Mouse (Mus musculus) left cerebral cortex, adult 18-20 months (tissue): Measurements from ENCODE around the gene Tbkbp1. TPM values are rescaled to one million over a fixed set of nuclear protein-coding genes. Genes with fewer than 3 reads are reported as not detected.
A peak's percentile ranks its signal among the peaks of the same experiment; 100 is the strongest.
"Not testable (repeated sequence)": the region's sequence is repeated elsewhere in the genome, so short reads cannot be mapped to it uniquely, and the experiment has no call there.

Source experiments
- DNase-seq, 2 experiments: peaks; one replicate each; pipeline ENCODE4 v3.0.0; 2021 to 2022; ENCODE audit warnings: low spot score in 2 of 2, mixed read lengths in 1 of 2
- long read RNA-seq, 2 experiments: library from polyadenylated mRNA; stranded (forward); transcript quantifications; one replicate each; pipeline ENCODE4 v2.0.0; 2021
- total RNA-seq, 2 experiments: library from RNA; stranded (reverse); gene quantifications; 2 replicates each; pipeline ENCODE4 v1.2.3; 2021

Gene Tbkbp1
- total RNA-seq, result 10 to 100 TPM; 54.8 to 58.4 TPM
- long read RNA-seq, experiment 1, partial matches to known transcripts, result 12 of 31 reads
- long read RNA-seq, experiment 1, other reads (novel, unspliced or antisense), result 19 of 31 reads
- long read RNA-seq, experiment 2, partial matches to known transcripts, result 9 of 26 reads
- long read RNA-seq, experiment 2, other reads (novel, unspliced or antisense), result 17 of 26 reads

DNA sequence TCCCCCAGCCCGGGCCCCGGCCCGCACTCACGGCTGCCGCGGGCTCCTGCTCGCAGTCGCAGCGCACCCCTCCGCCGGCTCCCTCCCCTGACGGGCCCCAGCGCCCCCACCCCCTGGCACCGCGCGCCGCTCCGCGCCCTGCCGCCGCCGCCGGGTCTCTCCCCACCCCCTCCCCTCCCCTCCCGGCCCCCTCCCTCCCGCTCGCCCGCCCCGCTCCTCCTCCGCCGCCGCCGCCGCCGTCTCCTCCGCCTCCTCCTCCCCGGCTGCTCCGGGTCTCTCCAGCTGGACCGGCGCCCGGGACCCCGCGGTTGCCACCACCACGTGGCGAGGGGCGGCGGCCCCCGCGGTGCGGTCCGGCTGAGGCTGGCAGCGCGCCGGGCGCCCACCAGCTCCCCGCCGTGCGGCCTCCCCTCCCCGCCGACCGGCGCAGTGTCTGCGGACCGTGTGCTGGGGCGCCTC, at the start of gene Tbkbp1:
Gene Tbkbp1, minus strand, starts transcription at position 153 of the 459 bp plus-strand sequence.
- DNase-seq, result peak; percentile 38 to 48

GRCm38 (mm10) chr11:97199519-97199918, 48.2 kb upstream of the Tbkbp1 start:
- no peak for DNase-seq

GRCm38 (mm10) chr11:97198601-97199000, 47.3 kb upstream of the Tbkbp1 start:
- DNase-seq, result peak in 1 of 2 experiments; percentile 37

DNA sequence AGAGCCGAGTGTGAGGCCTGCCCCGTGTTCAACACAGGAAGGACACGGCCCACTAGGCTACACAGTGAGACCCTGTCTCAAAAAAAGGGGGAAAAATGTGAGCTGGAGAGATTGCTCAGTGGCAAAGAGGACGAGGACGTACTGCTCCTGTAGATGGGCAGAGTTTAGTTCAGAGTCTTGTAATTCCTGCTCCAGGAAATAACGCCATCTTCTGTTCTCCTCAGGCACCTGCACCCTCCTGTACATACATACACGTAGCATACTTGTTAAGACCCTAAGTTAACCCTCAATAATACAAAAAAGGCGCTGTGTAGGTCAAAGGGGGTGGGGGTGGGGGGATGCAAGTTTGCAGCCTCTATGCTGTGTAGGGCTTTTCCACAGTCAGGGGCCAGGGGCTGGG, 45.7 kb upstream of the Tbkbp1 start:
- DNase-seq, result no peak

DNA sequence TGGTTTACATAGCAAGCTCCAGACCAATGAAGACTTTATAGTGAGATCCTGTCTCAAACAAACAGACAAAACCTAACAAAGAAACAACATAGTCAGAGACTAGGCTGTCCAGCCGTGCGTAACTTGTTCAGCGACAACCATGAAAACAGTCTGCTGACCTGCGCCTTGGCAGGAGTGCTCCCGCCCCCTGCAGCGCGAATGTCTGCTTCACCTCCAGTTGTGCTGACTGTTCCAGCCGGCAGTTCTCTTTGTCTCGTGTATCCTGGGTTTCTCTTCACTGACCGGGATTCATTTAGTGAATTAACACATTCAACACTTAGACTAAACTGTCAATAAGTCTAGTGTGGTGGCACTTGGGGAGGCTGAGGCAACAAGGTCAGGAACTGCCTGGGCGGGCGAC, 45.2 kb upstream of the Tbkbp1 start:
- DNase-seq, result no peak

DNA sequence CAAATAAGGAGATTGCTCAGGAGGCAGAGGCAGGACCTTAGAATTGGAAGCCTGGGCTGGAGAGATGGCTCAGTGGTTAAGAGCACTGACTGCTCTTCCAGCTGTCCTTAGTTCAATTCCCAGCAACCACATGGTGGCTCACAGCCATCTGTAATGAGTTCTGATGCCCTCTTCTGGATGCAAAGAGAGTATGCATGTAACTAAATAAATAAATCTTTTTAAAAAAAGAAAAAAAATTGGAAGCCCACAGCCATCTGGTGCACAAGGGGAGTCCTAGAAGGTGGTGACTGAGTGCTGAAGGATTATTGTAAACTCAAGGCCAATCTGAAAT, 41.3 kb upstream of the Tbkbp1 start:
- DNase-seq, result no peak

GRCm38 (mm10) chr11:97191915-97192620, 40.8 kb upstream of the Tbkbp1 start:
- no peak for DNase-seq

DNA sequence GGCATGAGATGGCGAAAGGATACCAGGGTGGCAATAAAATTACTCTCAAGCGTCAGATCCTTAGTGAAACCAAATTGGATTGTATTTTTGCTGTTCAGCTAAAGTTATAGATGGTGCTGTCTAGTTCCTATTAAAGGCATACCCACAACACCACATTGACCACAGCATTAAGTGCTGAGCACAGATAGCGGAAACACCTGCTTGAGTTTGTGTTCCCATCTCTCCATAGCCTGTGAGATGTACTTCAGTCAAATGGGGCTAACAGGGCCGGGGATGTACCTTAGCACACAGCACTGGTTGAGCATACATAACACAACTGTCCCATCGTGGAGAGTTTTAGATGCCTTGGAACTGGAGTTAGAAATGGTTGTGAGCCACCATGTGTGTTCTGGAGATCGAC, 39.7 kb upstream of the Tbkbp1 start:
- no peak for DNase-seq

DNA sequence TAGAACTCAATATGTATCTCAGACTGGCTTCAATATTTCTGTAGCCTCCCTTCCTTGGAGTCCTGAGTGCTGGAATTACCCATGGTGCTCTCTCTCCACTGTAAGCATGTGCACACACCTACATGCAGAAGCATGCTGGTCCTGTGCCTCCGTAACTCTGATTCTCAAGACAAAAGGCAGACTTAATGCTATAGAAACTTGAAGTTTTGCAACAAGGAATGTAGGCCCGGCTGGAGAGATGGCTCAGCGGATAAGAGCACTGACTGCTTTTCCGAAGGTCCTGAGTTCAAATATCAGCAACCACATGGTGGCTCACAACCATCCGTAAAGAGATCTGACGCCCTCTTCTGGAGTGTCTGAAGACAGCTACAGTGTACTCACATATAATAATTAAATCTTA, 38.4 kb upstream of the Tbkbp1 start:
- DNase-seq, result not testable (repeated sequence)

GRCm38 (mm10) chr11:97189231-97189630, 37.9 kb upstream of the Tbkbp1 start:
- DNase-seq, result no peak

- DNase-seq, result no peak
Measured at GRCm38 (mm10) chr11:97188643-97188955, 37.3 kb upstream of the Tbkbp1 start.

- DNase-seq, result peak; percentile 96 to 98
Measured at GRCm38 (mm10) chr11:97187764-97188642, 36.7 kb upstream of the Tbkbp1 start, which contains the start of gene Kpnb1. Kpnb1 (minus strand) TSS chr11:97187881.

DNA sequence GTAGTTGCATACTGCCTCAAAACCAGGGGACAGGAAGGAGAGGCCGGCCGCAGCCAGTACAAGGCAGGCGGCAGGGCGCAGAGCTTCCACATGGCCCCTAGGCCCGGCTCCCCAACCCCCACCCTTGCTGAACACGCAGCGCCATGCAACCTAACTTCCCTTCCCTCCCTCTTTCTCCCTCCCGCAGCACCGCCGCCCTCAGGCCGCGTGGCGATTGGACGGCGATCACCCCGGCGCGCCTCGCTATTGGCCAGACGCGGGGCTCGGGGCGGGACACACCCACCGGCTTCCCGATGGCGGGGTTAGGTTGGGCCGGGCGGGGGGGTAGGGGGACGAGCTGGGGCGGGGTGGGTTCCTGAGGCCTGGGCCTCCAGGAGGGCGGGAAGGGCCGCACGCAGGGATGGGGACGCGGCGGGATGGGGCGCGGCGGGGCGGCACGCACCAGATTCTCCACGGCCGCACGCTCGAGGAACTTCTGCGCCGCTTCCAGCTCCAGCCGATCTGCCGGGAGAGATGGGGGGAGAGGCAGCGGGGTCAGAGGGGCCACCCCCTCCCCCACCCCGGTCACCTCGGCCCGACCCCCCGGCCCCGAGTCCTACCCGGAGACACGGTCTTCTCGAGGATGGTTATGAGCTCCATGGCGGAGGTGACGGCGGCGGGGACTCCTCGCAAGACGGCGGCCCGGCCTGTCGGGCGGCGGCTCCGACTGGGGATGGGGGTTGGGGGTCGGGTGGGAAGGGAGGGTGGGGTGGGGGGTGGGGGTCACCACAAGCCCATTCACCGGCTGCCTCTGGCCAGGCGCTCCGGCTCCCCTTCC, 35.9 kb upstream of the Tbkbp1 start:
- DNase-seq, result peak; percentile 96 to 98

DNA sequence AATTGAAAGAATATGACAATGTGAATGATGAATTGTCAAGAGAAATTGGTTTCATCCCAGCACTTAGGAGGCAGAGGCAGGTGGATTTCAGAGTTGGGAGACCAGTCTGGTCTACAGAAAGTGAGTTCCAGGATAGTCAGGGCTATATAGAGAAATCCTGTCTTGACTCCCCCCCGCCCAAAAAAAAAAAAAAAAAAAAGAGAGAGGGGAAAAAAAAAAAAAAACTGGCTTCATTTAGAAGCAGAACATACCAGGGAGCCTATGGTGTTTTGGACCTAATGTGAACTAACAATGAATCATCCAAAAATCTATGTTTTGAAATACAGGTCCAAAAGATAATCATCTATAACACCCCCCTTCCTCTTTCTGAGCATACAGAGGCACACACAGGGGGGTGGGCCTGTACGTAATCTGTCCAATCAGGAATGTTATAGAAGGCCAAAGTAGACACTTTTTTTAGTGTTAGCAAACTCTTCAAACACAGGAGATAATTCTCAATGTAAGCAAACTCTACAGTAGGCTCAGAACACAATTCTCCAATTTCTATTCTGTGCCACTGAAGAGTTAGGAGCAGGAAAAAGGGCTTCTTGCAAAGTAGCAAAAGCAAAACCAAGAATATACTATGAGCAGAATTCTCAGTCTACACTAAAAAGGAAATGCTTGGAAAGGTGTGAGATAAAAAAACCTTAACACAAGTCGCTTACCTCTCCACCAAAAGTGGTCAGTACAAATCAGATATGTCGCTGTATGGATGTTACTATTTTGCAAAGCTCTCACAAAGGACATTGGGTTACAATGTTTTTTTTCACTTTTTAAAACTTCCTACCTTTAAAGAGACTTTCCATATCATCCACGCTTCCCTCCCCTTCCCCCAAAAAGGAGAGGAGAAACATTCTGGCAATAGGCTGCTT, 34.7 kb upstream of the Tbkbp1 start:
- no peak for DNase-seq

DNA sequence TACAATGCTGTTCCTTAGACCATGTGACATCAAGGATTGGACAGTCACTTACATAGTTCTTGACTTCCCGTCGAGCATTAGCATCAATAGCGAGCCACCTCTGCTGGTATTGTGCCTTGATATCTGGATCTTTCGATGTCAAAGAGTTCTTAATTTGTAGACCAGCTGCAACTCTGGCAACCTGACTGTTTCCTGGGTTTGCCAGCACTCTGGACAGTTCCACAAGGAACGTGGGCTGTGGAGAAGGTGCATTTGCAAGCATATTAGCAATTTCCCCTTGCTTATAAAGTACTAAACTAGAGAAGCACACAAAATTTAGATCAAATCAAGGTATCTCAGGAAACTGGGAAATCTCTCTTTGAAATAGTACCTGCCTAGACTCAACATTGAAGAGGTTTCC, 33.6 kb upstream of the Tbkbp1 start:
- no peak for DNase-seq

DNA sequence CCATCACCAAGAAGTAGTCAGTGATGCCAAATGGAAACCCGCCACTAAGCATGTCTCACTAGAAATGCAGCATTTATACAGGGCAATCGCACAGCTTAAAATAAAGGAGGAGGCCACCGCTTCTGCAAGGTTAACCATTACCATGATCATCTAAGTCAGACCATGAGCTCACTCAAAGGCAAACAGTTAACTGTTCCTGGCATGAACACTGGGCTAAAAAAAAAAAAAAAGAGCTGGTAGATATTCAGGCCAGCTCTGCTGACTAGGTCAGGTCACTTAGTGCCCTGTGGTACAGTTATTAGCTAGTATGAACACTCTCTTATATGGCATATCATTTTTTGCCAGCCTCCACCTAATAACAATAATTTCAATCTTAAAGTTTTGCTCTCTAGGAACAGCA, 31.2 kb upstream of the Tbkbp1 start:
- DNase-seq, result no peak

DNA sequence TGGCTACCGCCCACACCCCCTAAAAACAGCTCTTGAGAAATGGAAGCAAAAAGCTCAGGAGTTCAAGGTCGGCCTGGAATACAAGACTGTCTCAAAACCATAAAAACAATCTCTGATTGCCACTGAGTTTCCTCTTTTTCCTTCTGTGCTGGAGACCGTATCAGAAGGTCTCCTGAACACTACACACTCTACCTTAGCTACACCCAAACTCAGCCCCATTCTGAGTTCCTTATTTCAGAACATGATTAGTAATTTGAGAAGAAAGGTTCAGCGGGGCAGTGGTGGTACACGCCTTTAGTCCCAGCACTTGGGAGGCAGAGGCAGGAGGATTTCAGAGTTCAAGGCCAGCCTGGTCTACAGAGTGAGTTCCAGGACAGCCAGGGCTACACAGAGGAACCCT, 29.8 kb upstream of the Tbkbp1 start:
- no peak for DNase-seq

GRCm38 (mm10) chr11:97178198-97178597, 26.9 kb upstream of the Tbkbp1 start:
- no peak for DNase-seq

GRCm38 (mm10) chr11:97176851-97177250, 25.6 kb upstream of the Tbkbp1 start:
- peak; percentile 45 to 58 for DNase-seq

DNA sequence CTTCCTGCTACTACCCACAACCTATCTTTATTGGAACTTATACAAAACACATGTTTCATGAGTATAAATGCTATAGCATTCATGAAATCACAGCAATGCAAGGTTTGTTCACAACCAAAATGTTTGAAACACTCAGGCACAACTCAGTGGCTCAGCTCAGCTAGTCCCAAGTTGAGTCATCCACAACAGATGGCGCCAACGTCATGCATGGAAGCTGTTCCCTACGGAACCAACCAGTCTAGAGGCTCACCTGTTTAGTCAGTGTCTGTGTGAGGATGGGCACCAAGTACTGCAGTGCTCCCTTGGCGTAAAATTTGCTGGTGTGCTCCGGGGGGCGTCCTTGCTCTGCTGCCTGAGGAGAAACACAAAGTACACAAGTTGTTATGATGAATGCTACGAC, 24.2 kb upstream of the Tbkbp1 start:
- peak; percentile 47 to 53 for DNase-seq
